Mouse (Mus musculus) lung, embryonic 14.5 days (tissue): ENCODE measurements around the gene Cabp4. TPM values are rescaled to one million over a fixed set of nuclear protein-coding genes. Genes with fewer than 3 reads are reported as not detected.

Source experiments
- ATAC-seq: fragments of 200-750 bp; cut with Nextera tagmentation; 2 replicates; pipeline ENCODE4 v1.8.0; 2017; ENCODE audit warnings: mild to moderate bottlenecking, moderate TSS enrichment, moderate library complexity; ENCODE audit not compliant: insufficient read depth
- DNase-seq: peaks from one replicate; pipeline ENCODE4 v3.0.0-alpha.2; 2015
- H3K27ac ChIP-seq: fragments of 300-500 bp; sonication (generic); 2 replicates; pipeline ENCODE4 v1.5.1; 2014; ENCODE audit warnings: low read depth, mild to moderate bottlenecking, moderate library complexity
- H3K27me3 ChIP-seq: fragments of 300-500 bp; sonication (generic); 2 replicates; pipeline ENCODE4 v1.6.1; 2014; ENCODE audit warnings: low read length, control low read depth; ENCODE audit not compliant: insufficient read depth
- H3K36me3 ChIP-seq: fragments of 300-500 bp; sonication (generic); 2 replicates; pipeline ENCODE4 v1.6.1; 2014; ENCODE audit warnings: control low read depth; ENCODE audit not compliant: insufficient read depth
- H3K4me1 ChIP-seq: fragments of 300-500 bp; sonication (generic); 2 replicates; pipeline ENCODE4 v1.6.1; 2014; ENCODE audit warnings: antibody characterized with exemption, control low read depth; ENCODE audit not compliant: insufficient read depth
- H3K4me2 ChIP-seq: fragments of 300-500 bp; sonication (generic); 2 replicates; pipeline ENCODE4 v1.6.1; 2014; ENCODE audit warnings: mild to moderate bottlenecking
- H3K4me3 ChIP-seq: fragments of 300-500 bp; sonication (generic); 2 replicates; pipeline ENCODE4 v1.5.1; 2014; ENCODE audit warnings: low read depth, low read length
- H3K9ac ChIP-seq: fragments of 300-500 bp; sonication (generic); 2 replicates; pipeline ENCODE4 v1.6.1; 2014
- H3K9me3 ChIP-seq: fragments of 300-500 bp; sonication (generic); 2 replicates; pipeline ENCODE4 v1.6.1; 2016; ENCODE audit warnings: low read depth, low read length, control low read depth
- CTCF ChIP-seq: IDR thresholded peaks from 2 replicates; pipeline ENCODE4 v1.5.1; 2016; ENCODE audit warnings: antibody characterized with exemption, low read depth
- WGBS: fragments of 180-500 bp; shearing (Covaris S2); extraction: QIAGEN DNeasy Blood & Tissue Kit; methylation state at CpG from one replicate; pipeline ENCODE4 v1.1.7; 2014; 5-methylcytosine and 5-hydroxymethylcytosine counted together
- polyA plus RNA-seq: library from polyadenylated mRNA; unstranded; fragments of >200 nt; fragmentation: Nextera tagmentation; extraction: Ambion mirVana; gene quantifications from 2 replicates; pipeline ENCODE4 v1.2.1, GENCODE M21; 2014

Cabp4 gene
- polyA plus RNA-seq, result 0.09 TPM in 1 of 2 replicates, not detected in the other

GRCm38 (mm10) chr19:4143759-4144268, at the start of gene Cabp4:
TSS of gene Cabp4 (minus strand) at chr19:4144033.
- ATAC-seq (no peak), DNase-seq (no peak)
- Histone ChIP-seq H3K27me3 (no peaks in the 10 kb centered on the region), H3K4me3 (no peak within 1 kb of the TSS), H3K4me1 (no peaks in the 10 kb centered on the region), H3K9me3 (no peaks in the 10 kb centered on the region), H3K27ac (no peak within 1 kb of the TSS), H3K36me3 (no peaks in the 10 kb centered on the region), H3K4me2 (no peak within 1 kb of the TSS), H3K9ac (no peak within 1 kb of the TSS; the same call in 1 of the 2 replicates)
- TF ChIP-seq CTCF, result no peak
- WGBS, result 71% methylated on average over 7 of the region's 7 CpGs

GRCm38 (mm10) chr19:4193129-4193528, 49.3 kb upstream of the Cabp4 start:
- H3K4me3 ChIP-seq, result peak overlapping the region; percentile 96
- no peaks in the 10 kb centered on the region for H3K27me3 ChIP-seq
- peak overlapping the region; percentile 98 for H3K4me2 ChIP-seq
- no peaks in the 10 kb centered on the region for H3K9me3 ChIP-seq
- ATAC-seq, result no peak
- DNase-seq, result peak; percentile 8
- H3K4me1 ChIP-seq, result peaks cover 11% of the 10 kb centered on the region
- no peak for TF ChIP-seq CTCF
- 42% methylated on average over 6 of the region's 6 CpGs for WGBS
- peak overlapping the region; percentile 95 for H3K9ac ChIP-seq
- peaks cover 47% of the 10 kb centered on the region for H3K36me3 ChIP-seq
- H3K27ac ChIP-seq, result peak overlapping the region; percentile 90; the same call in 1 of the 2 replicates

- no peak for TF ChIP-seq CTCF
Observed at GRCm38 (mm10) chr19:4192251-4192985, 48.6 kb upstream of the Cabp4 start.

GRCm38 (mm10) chr19:4191528-4192250, 47.9 kb upstream of the Cabp4 start, which contains the start of gene Ppp1ca:
TSS of gene Ppp1ca (plus strand) at chr19:4192065.
- no peaks in the 10 kb centered on the region for H3K27me3 ChIP-seq
- H3K9ac ChIP-seq, result peak within 1 kb of the TSS; percentile 95
- H3K9me3 ChIP-seq, result no peaks in the 10 kb centered on the region
- peak; percentile 74 for TF ChIP-seq CTCF
- peak; percentile 93 for ATAC-seq
- DNase-seq, result peak; percentile 97
- H3K4me1 ChIP-seq, result peaks cover 11% of the 10 kb centered on the region
- peak within 1 kb of the TSS; percentile 90 for H3K27ac ChIP-seq
- H3K36me3 ChIP-seq, result peaks cover 37% of the 10 kb centered on the region
- 4% methylated on average over 44 of the region's 47 CpGs for WGBS
- H3K4me2 ChIP-seq, result peak within 1 kb of the TSS; percentile 98
- peak within 1 kb of the TSS; percentile 96 for H3K4me3 ChIP-seq

More at GRCm38 (mm10) chr19:4192251-4192985, 48.6 kb upstream of the Cabp4 start:
- Histone ChIP-seq H3K4me2 (peak overlapping the region; percentile 98), H3K4me1 (peaks cover 11% of the 10 kb centered on the region), H3K27ac (peak overlapping the region; percentile 90), H3K4me3 (peak overlapping the region; percentile 96), H3K9ac (peak overlapping the region; percentile 95), H3K9me3 (no peaks in the 10 kb centered on the region), H3K27me3 (no peaks in the 10 kb centered on the region), H3K36me3 (peaks cover 45% of the 10 kb centered on the region)
- ATAC-seq (peak; percentile 62), DNase-seq (peak; percentile 45)
- WGBS, result 1% methylated on average over 51 of the region's 52 CpGs

GRCm38 (mm10) chr19:4190831-4191334, 47.0 kb upstream of the Cabp4 start, which contains the start of gene Tbc1d10c:
TSS of gene Tbc1d10c (minus strand) at chr19:4191284.
- peak within 1 kb of the TSS; percentile 90 for H3K27ac ChIP-seq
- H3K4me2 ChIP-seq, result peak within 1 kb of the TSS; percentile 98
- ATAC-seq, result no peak
- H3K4me3 ChIP-seq, result peak within 1 kb of the TSS; percentile 96
- no peak for TF ChIP-seq CTCF
- peak within 1 kb of the TSS; percentile 95 for H3K9ac ChIP-seq
- WGBS, result 51% methylated on average over 4 of the region's 4 CpGs
- H3K4me1 ChIP-seq, result peaks cover 11% of the 10 kb centered on the region
- no peaks in the 10 kb centered on the region for H3K27me3 ChIP-seq
- H3K9me3 ChIP-seq, result no peaks in the 10 kb centered on the region
- H3K36me3 ChIP-seq, result peaks cover 29% of the 10 kb centered on the region
- no peak for DNase-seq

DNA sequence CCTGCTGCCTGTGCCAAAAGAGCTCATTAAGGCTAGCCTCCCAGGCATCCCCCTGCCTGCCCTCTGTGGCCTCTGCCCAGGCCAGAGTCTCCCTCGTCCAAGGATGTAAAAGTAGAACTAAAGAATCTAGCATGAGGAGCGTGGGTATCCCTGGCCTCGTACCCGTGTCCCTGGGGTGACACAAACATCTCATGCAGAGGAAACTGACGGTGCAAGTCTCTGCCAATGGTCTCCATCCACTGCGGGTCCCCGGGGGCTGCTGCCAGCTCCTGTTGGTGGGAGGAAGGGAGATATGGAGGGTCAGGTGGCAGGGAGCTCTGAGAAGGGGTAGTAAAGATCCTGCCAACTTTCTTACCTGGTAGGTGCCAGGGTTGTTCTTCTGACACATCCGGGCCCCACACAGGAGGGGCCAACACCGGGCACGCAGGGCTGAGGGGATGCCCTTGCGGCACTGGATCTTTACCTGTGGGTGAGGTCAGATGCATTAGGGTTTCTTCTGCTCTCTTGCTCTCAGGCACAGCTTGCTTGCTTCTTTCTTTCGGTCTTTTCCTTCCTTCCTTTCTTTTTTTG, 45.3 kb upstream of the Cabp4 start:
- no peak overlapping the region for H3K4me3 ChIP-seq
- H3K27me3 ChIP-seq, result no peaks in the 10 kb centered on the region
- no peak for ATAC-seq
- peaks cover 12% of the 10 kb centered on the region for H3K36me3 ChIP-seq
- 83% methylated on average over 12 of the region's 12 CpGs for WGBS
- no peak overlapping the region for H3K9ac ChIP-seq
- H3K4me2 ChIP-seq, result no peak overlapping the region
- DNase-seq, result no peak
- H3K27ac ChIP-seq, result no peak overlapping the region
- no peaks in the 10 kb centered on the region for H3K9me3 ChIP-seq
- no peak for TF ChIP-seq CTCF
- H3K4me1 ChIP-seq, result peaks cover 11% of the 10 kb centered on the region
